8 mouse cellular contexts compared by ENCODE assay signal in genomic region chr11:98959437-98960312, GRCm38 (mm10). TPM values are rescaled to one million over a fixed set of nuclear protein-coding genes. Genes with fewer than 3 reads are reported as not detected.
DNase-seq lines count a peak whose midpoint lies in the region; ATAC-seq and TF ChIP-seq lines count a peak whose summit lies in the region.

No protein-coding gene starts in this region.

- H3K79me3 ChIP-seq in C2C12 (ENCODE audit: low read depth), result peaks cover 48% of the 10 kb centered on the region

- peak overlapping the region; percentile 100 for H3K4me2 ChIP-seq in lung, embryonic 15.5 days
- H3K4me2 ChIP-seq in neural tube, embryonic 15.5 days, result peak overlapping the region; percentile 99

- H3K4me1 ChIP-seq in heart, adult 2 months (ENCODE audit: control insufficient read depth, insufficient read depth, low read length), result peaks cover 27% of the 10 kb centered on the region
- H3K4me1 ChIP-seq in lung, embryonic 15.5 days, result peaks cover 79% of the 10 kb centered on the region
- peaks cover 71% of the 10 kb centered on the region for H3K4me1 ChIP-seq in neural tube, embryonic 15.5 days

- peak; percentile 96 for TF ChIP-seq POLR2A in heart, adult 2 months (IDR thresholded peaks at IDR 0.05; ENCODE audit: insufficient read depth, low read depth, low read length)

- peak; percentile 80 for DNase-seq in NIH3T3 (ENCODE audit: low read depth)
- peak; percentile 87 for DNase-seq in embryo, embryonic 11 days
- peak; percentile 90 to 92 for DNase-seq in heart, adult 2 months
- peak; percentile 80 for DNase-seq in kidney, adult 18-20 months
- DNase-seq in thymus, postnatal 4 days, result peak; percentile 82

- intact Hi-C loops in heart, adult 2 months (cut with DNase I), result loop anchor here (1.0 kb wide), 1 partner anchor 23 kb away; no protein-coding TSS in a partner anchor

- peak; percentile 4; the same call in 1 of the 2 replicates for ATAC-seq in lung, embryonic 15.5 days (ENCODE audit: borderline replicate concordance, extremely low read depth, low FRiP score, low TSS enrichment)
- peak; percentile 19; the same call in 1 of the 2 replicates for ATAC-seq in neural tube, embryonic 15.5 days (ENCODE audit: low FRiP score)

- H3K27me3 ChIP-seq in C2C12 (ENCODE audit: control insufficient read depth, insufficient read depth, insufficient read length), result no peaks in the 10 kb centered on the region
- no peaks in the 10 kb centered on the region for H3K27me3 ChIP-seq in heart, adult 2 months (ENCODE audit: control insufficient read depth, insufficient read depth, low read length)
- H3K27me3 ChIP-seq in lung, embryonic 15.5 days, result no peaks in the 10 kb centered on the region
- no peaks in the 10 kb centered on the region for H3K27me3 ChIP-seq in neural tube, embryonic 15.5 days (replicated peaks)

- peak overlapping the region; percentile 51 for H3K9ac ChIP-seq in heart, adult 2 months (ENCODE audit: low read depth, low read length)
- H3K9ac ChIP-seq in lung, embryonic 15.5 days, result peak overlapping the region; percentile 81
- H3K9ac ChIP-seq in neural tube, embryonic 15.5 days (replicated peaks), result peak overlapping the region; percentile 71

- H3K36me3 ChIP-seq in C2C12 (ENCODE audit: control insufficient read depth, insufficient read depth), result peaks cover 24% of the 10 kb centered on the region
- H3K36me3 ChIP-seq in heart, adult 2 months (ENCODE audit: control insufficient read depth, insufficient read depth, low read length), result peaks cover 4% of the 10 kb centered on the region; the same call in 1 of the 2 replicates
- peaks cover 12% of the 10 kb centered on the region for H3K36me3 ChIP-seq in lung, embryonic 15.5 days
- H3K36me3 ChIP-seq in neural tube, embryonic 15.5 days, result no peaks in the 10 kb centered on the region

- H3K79me2 ChIP-seq in C2C12 (ENCODE audit: control insufficient read depth, insufficient read depth), result peaks cover 94% of the 10 kb centered on the region
- H3K79me2 ChIP-seq in heart, adult 2 months (replicated peaks; ENCODE audit: control insufficient read depth, insufficient read depth, low read length), result no peaks in the 10 kb centered on the region

- WGBS in heart, adult 2 months, result 1% methylated on average over 42 of the region's 43 CpGs
- WGBS in lung, embryonic 15.5 days, result under 1% methylated on average over 43 of the region's 43 CpGs
- under 1% methylated on average over 43 of the region's 43 CpGs for WGBS in neural tube, embryonic 15.5 days

- no peaks in the 10 kb centered on the region for H3K9me3 ChIP-seq in lung, embryonic 15.5 days
- H3K9me3 ChIP-seq in neural tube, embryonic 15.5 days (replicated peaks), result no peaks in the 10 kb centered on the region

- H3K27ac ChIP-seq in heart, adult 2 months, result peak overlapping the region; percentile 88
- H3K27ac ChIP-seq in lung, embryonic 15.5 days, result peak overlapping the region; percentile 91
- peak overlapping the region; percentile 86 for H3K27ac ChIP-seq in neural tube, embryonic 15.5 days (replicated peaks)

- H3K4me3 ChIP-seq in C2C12 (ENCODE audit: insufficient read depth, poor library complexity, severe bottlenecking), result peak overlapping the region; percentile 57
- peak overlapping the region; percentile 67 for H3K4me3 ChIP-seq in heart, adult 2 months
- peak overlapping the region; percentile 77 for H3K4me3 ChIP-seq in lung, embryonic 15.5 days
- peak overlapping the region; percentile 64 for H3K4me3 ChIP-seq in neural tube, embryonic 15.5 days (replicated peaks)

- no peak for TF ChIP-seq CTCF in C2C12 (IDR thresholded peaks at IDR 0.05; ENCODE audit: control insufficient read depth, insufficient read depth, insufficient read length)
- no peak for TF ChIP-seq CTCF in heart, adult 2 months (IDR thresholded peaks at IDR 0.05)

- H3ac ChIP-seq in C2C12 (ENCODE audit: control insufficient read depth, insufficient read length, low read depth), result peak overlapping the region; percentile 65

- TF ChIP-seq EP300 in heart, adult 2 months (IDR thresholded peaks at IDR 0.05; ENCODE audit: insufficient read depth, low read depth, low read length), result peak; percentile 76; the same call in 1 of the 2 replicates

TF ChIP-seq in C2C12, 6 proteins besides CTCF, POLR2A, EP300 and RAD21:
- TF ChIP-seq CEBPB (IDR thresholded peaks at IDR 0.05; ENCODE audit: low read depth) (no peak), MYOG (IDR thresholded peaks at IDR 0.05; ENCODE audit: control insufficient read depth, extremely low read depth, insufficient read length) (no peak), USF1 (IDR thresholded peaks at IDR 0.05; ENCODE audit: low read depth) (no peak), MYOD1 (IDR thresholded peaks at IDR 0.05; ENCODE audit: control insufficient read depth, insufficient read length, low read depth) (no peak), FOSL1 (IDR thresholded peaks at IDR 0.05; ENCODE audit: insufficient read depth, low read length, poor library complexity, severe bottlenecking) (no peak), MAX (IDR thresholded peaks at IDR 0.05) (no peak)

RNA-seq across cellular contexts. Expression of gene Gjd3, which starts 23.1 kb away (rescaled TPM):
- polyA plus RNA-seq in C2C12 (2012; fragmentation: generic; extraction: Trizol), result not detected
- total RNA-seq in heart, adult 2 months (2021), result under 1 TPM; 0.27 to 0.31 TPM
- polyA plus RNA-seq in heart, adult 2 months (2012; rRNA removed), result 0.94 and 1.6 TPM in 2 replicates
- polyA plus RNA-seq in lung, embryonic 15.5 days (2015; fragmentation: Nextera tagmentation; extraction: Ambion mirVana), result 0.20 and 0.61 TPM in 2 replicates
- polyA plus RNA-seq in neural tube, embryonic 15.5 days (2015; fragmentation: Nextera tagmentation; extraction: Ambion mirVana), result 2.2 and 3.0 TPM in 2 replicates

RNA-seq across cellular contexts. Expression of gene Rara, which starts 32.1 kb away (rescaled TPM):
- polyA plus RNA-seq in C2C12 (2012; fragmentation: generic; extraction: Trizol), result 31.9 TPM
- 10 to 100 TPM; 10.1 to 12.8 TPM for total RNA-seq in heart, adult 2 months (2021)
- polyA plus RNA-seq in heart, adult 2 months (2012; rRNA removed), result 7.1 and 10.9 TPM in 2 replicates
- polyA plus RNA-seq in lung, embryonic 15.5 days (2015; fragmentation: Nextera tagmentation; extraction: Ambion mirVana), result 36.5 and 38.4 TPM in 2 replicates
- 17.3 and 19.9 TPM in 2 replicates for polyA plus RNA-seq in neural tube, embryonic 15.5 days (2015; fragmentation: Nextera tagmentation; extraction: Ambion mirVana)

RNA-seq across cellular contexts. Expression of gene Cdc6, which starts 52.1 kb away (rescaled TPM):
- polyA plus RNA-seq in C2C12 (2012; fragmentation: generic; extraction: Trizol), result 24.1 TPM
- under 1 TPM; 0.13 to 0.32 TPM for total RNA-seq in heart, adult 2 months (2021)
- polyA plus RNA-seq in heart, adult 2 months (2012; rRNA removed), result 0.14 and 0.26 TPM in 2 replicates
- 41.3 and 42.5 TPM in 2 replicates for polyA plus RNA-seq in lung, embryonic 15.5 days (2015; fragmentation: Nextera tagmentation; extraction: Ambion mirVana)
- polyA plus RNA-seq in neural tube, embryonic 15.5 days (2015; fragmentation: Nextera tagmentation; extraction: Ambion mirVana), result 3.8 and 12.0 TPM in 2 replicates

Comparison
In these comparisons a context has a peak if more than half of its experiments do, and no peak if none do; other contexts are left out.
1. Peak in every context shown above with its lines: DNase-seq, ATAC-seq, H3K4me3 ChIP-seq and H3K27ac ChIP-seq.